In the genomic region with DNA sequence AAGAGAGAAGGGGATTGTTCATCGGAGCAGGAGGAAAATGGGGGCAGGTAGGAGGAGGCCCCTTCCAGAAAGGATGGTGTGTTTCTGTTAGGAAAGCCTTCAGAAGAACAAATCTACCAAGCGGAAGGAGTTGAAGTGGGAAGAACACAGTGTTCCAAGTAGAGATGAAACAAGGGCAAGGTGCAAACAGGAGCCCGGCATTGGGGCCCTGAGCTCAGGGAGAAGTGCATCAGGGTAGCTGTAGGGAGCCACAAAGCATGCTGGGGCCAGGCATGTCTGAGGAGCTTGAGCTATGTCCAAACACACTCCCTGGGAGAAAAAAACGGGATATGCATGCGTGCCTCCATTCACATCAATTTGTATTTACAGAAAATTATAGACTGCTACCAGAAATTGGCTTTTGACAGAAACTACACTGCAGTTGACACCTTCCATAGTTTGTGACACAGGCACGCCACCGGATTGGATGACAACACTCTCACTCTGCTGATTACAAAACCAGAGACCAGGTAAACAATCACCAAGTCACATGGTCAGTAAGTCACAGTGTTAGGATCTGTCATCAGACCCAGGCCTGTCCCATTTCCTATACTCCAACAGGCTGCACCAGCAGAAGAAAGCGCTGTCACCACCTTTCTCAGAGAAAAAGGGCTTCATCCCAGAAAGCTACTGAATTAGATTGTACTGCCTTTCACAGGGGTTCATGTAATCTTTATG, we compare ENCODE assay signal across 29 mouse cellular contexts.
DNase-seq lines count a peak whose midpoint lies in the region; ATAC-seq and TF ChIP-seq lines count a peak whose summit lies in the region.
"Had no signal": no experiment of that assay in that cellular context is flagged by ENCODE, and none has a peak within 500 bp of the region (broad histone marks: within the 10 kb centered on the region; RNA-seq: fewer than 3 reads in every experiment).

No protein-coding gene starts in this region.

- H3K27ac ChIP-seq in kidney, embryonic 16.5 days (ENCODE audit: low read length) = no peak overlapping the region
- no peak overlapping the region for H3K27ac ChIP-seq in liver, embryonic 14.5 days
- no peak overlapping the region for H3K27ac ChIP-seq in liver, embryonic 11.5 days (ENCODE audit: low read depth, low read length)
- 0 out of 2 replicates have a peak overlapping the region, but pooled peaks have one; percentile 5 for H3K27ac ChIP-seq in limb, embryonic 12.5 days
- H3K27ac ChIP-seq: embryonic facial prominence, embryonic 12.5 days; forebrain, embryonic 15.5 days; heart, adult 2 months; hindbrain, embryonic 13.5 days; layer of hippocampus, adult 2 months; limb, embryonic 15.5 days; lung, embryonic 15.5 days had no signal

- 77% methylated on average over 8 of the region's 8 CpGs for WGBS in kidney, embryonic 16.5 days
- WGBS in liver, embryonic 14.5 days (ENCODE audit: insufficient replicate concordance) = 76% methylated on average over 8 of the region's 8 CpGs
- 78% methylated on average over 8 of the region's 8 CpGs for WGBS in liver, embryonic 11.5 days
- 79% methylated on average over 8 of the region's 8 CpGs for WGBS in limb, embryonic 12.5 days

- H3K27me3 ChIP-seq in kidney, embryonic 16.5 days (ENCODE audit: insufficient read depth, low read length) = no peaks in the 10 kb centered on the region
- no peaks in the 10 kb centered on the region for H3K27me3 ChIP-seq in liver, embryonic 14.5 days (ENCODE audit: control insufficient read depth, insufficient read depth, low read length)
- H3K27me3 ChIP-seq in liver, embryonic 11.5 days (replicated peaks; ENCODE audit: control insufficient read depth, insufficient read depth, low read length) = no peaks in the 10 kb centered on the region
- H3K27me3 ChIP-seq in limb, embryonic 12.5 days = peaks cover 15% of the 10 kb centered on the region
- H3K27me3 ChIP-seq: embryonic facial prominence, embryonic 12.5 days; forebrain, embryonic 15.5 days; heart, embryonic 12.5 days; hindbrain, embryonic 13.5 days; limb, embryonic 15.5 days; lung, embryonic 15.5 days; Patski had no signal

- no peak overlapping the region for H3K4me2 ChIP-seq in kidney, embryonic 16.5 days (replicated peaks; ENCODE audit: low read depth, low read length)
- H3K4me2 ChIP-seq in liver, embryonic 14.5 days (ENCODE audit: low read depth) = no peak overlapping the region
- no peak overlapping the region for H3K4me2 ChIP-seq in liver, embryonic 11.5 days
- H3K4me2 ChIP-seq in limb, embryonic 12.5 days = no peak overlapping the region
- H3K4me2 ChIP-seq: embryonic facial prominence, embryonic 12.5 days; forebrain, embryonic 15.5 days; heart, embryonic 12.5 days; hindbrain, embryonic 13.5 days; limb, embryonic 15.5 days; lung, embryonic 15.5 days; midbrain, embryonic 11.5 days had no signal

- DNase-seq in kidney, adult 18-20 months = peak; percentile 35
- no peak for DNase-seq in liver, embryonic 14.5 days (ENCODE audit: low read depth in 3 of 3, low spot score in 3 of 3)
- DNase-seq in liver, embryonic 11.5 days (ENCODE audit: low spot score) = no peak
- no peak for DNase-seq in adrenal gland, postnatal 36 days
- DNase-seq: adrenal gland, postnatal 14 days; cerebellum, adult 11-12 months; cerebellum, adult 9-11 months; embryo, embryonic 11 days; gastrocnemius, postnatal 25 days; heart, adult 2 months; heart, postnatal 4 days; lung, postnatal 36 days; spleen, adult 18-20 months; thymus, adult 18-20 months; thymus, postnatal 25 days had no signal

- no peak overlapping the region for H3K4me3 ChIP-seq in kidney, embryonic 16.5 days (ENCODE audit: low read length)
- H3K4me3 ChIP-seq in liver, embryonic 14.5 days (ENCODE audit: insufficient read depth in 1 of 2, low read depth in 2 of 2, low read length in 2 of 2) = no peak overlapping the region
- H3K4me3 ChIP-seq in liver, embryonic 11.5 days (ENCODE audit: low read depth, low read length) = no peak overlapping the region
- H3K4me3 ChIP-seq in limb, embryonic 12.5 days (replicated peaks) = no peak overlapping the region
- H3K4me3 ChIP-seq: embryonic facial prominence, embryonic 12.5 days; forebrain, embryonic 15.5 days; heart, adult 2 months; heart, embryonic 12.5 days; hindbrain, embryonic 13.5 days; layer of hippocampus, adult 2 months; limb, embryonic 15.5 days; lung, embryonic 15.5 days had no signal

- no peak overlapping the region for H3K9ac ChIP-seq in kidney, embryonic 16.5 days (replicated peaks; ENCODE audit: low read length)
- no peak overlapping the region for H3K9ac ChIP-seq in liver, embryonic 14.5 days (replicated peaks)
- H3K9ac ChIP-seq in liver, embryonic 11.5 days (ENCODE audit: low read depth, low read length) = no peak overlapping the region
- no peak overlapping the region for H3K9ac ChIP-seq in limb, embryonic 12.5 days (replicated peaks)
- H3K9ac ChIP-seq: embryonic facial prominence, embryonic 12.5 days; forebrain, embryonic 15.5 days; heart, embryonic 12.5 days; hindbrain, embryonic 13.5 days; limb, embryonic 15.5 days; lung, embryonic 15.5 days had no signal

- no peak for TF ChIP-seq EP300 in liver, embryonic 14.5 days (IDR thresholded peaks at IDR 0.05; ENCODE audit: low read depth)

- H3K4me1 ChIP-seq in kidney, embryonic 16.5 days (ENCODE audit: insufficient read depth, low read length) = no peaks in the 10 kb centered on the region
- H3K4me1 ChIP-seq in liver, embryonic 14.5 days (replicated peaks; ENCODE audit: control insufficient read depth in 2 of 2, insufficient read depth in 2 of 2, low read length in 1 of 2) = no peaks in the 10 kb centered on the region
- no peaks in the 10 kb centered on the region for H3K4me1 ChIP-seq in liver, embryonic 11.5 days (replicated peaks; ENCODE audit: control insufficient read depth, insufficient read depth, low read length)
- H3K4me1 ChIP-seq in limb, embryonic 12.5 days (replicated peaks) = peaks cover 13% of the 10 kb centered on the region; the same call in 1 of the 2 replicates
- H3K4me1 ChIP-seq: embryonic facial prominence, embryonic 12.5 days; forebrain, embryonic 15.5 days; heart, embryonic 12.5 days; hindbrain, embryonic 13.5 days; limb, embryonic 15.5 days; lung, embryonic 15.5 days had no signal

- no peaks in the 10 kb centered on the region for H3K36me3 ChIP-seq in kidney, embryonic 16.5 days (ENCODE audit: insufficient read depth, low read length)
- no peaks in the 10 kb centered on the region for H3K36me3 ChIP-seq in liver, embryonic 14.5 days (replicated peaks; ENCODE audit: control insufficient read depth, insufficient read depth, low read depth)
- no peaks in the 10 kb centered on the region for H3K36me3 ChIP-seq in liver, embryonic 11.5 days (ENCODE audit: control insufficient read depth, insufficient read depth, low read length)
- H3K36me3 ChIP-seq in limb, embryonic 12.5 days = no peaks in the 10 kb centered on the region
- H3K36me3 ChIP-seq: embryonic facial prominence, embryonic 12.5 days; forebrain, embryonic 15.5 days; heart, embryonic 12.5 days; hindbrain, embryonic 13.5 days; limb, embryonic 15.5 days; lung, embryonic 15.5 days had no signal

- H3K9me3 ChIP-seq in kidney, embryonic 16.5 days (ENCODE audit: low read length) = no peaks in the 10 kb centered on the region
- no peaks in the 10 kb centered on the region for H3K9me3 ChIP-seq in liver, embryonic 14.5 days (ENCODE audit: control insufficient read depth, low read length)
- H3K9me3 ChIP-seq in liver, embryonic 11.5 days (ENCODE audit: control insufficient read depth, low read length) = no peaks in the 10 kb centered on the region
- no peaks in the 10 kb centered on the region for H3K9me3 ChIP-seq in limb, embryonic 12.5 days
- H3K9me3 ChIP-seq: embryonic facial prominence, embryonic 12.5 days; forebrain, embryonic 15.5 days; heart, embryonic 12.5 days; hindbrain, embryonic 13.5 days; limb, embryonic 15.5 days; lung, embryonic 15.5 days had no signal

- no peak for TF ChIP-seq CTCF in liver, embryonic 14.5 days (IDR thresholded peaks at IDR 0.05; ENCODE audit: low read depth)

- no peak for ATAC-seq in kidney, embryonic 16.5 days (ENCODE audit: low FRiP score, low TSS enrichment)
- peak; percentile 39; the same call in 1 of the 2 replicates for ATAC-seq in liver, embryonic 14.5 days (ENCODE audit: insufficient read depth)
- ATAC-seq in liver, embryonic 11.5 days (replicated peaks; ENCODE audit: low FRiP score) = no peak
- no peak for ATAC-seq in limb, embryonic 12.5 days (ENCODE audit: insufficient number of reproducible peaks, insufficient read depth, low FRiP score, low TSS enrichment, low read depth)
- no peak for ATAC-seq in activated CD4-positive, CD25-positive, alpha-beta regulatory T cell, adult 4 months
- ATAC-seq: forebrain, embryonic 15.5 days; intestine, postnatal 0 days; midbrain, embryonic 16.5 days; Patski had no signal
